Mouse (Mus musculus): ENCODE data around the gene Runx1. TPM values are rescaled to one million over a fixed set of nuclear protein-coding genes. Genes with fewer than 3 reads are reported as not detected.

The Runx1 gene
- polyA plus RNA-seq, 1 experiment from 2014 or later = 4.6 TPM

DNA sequence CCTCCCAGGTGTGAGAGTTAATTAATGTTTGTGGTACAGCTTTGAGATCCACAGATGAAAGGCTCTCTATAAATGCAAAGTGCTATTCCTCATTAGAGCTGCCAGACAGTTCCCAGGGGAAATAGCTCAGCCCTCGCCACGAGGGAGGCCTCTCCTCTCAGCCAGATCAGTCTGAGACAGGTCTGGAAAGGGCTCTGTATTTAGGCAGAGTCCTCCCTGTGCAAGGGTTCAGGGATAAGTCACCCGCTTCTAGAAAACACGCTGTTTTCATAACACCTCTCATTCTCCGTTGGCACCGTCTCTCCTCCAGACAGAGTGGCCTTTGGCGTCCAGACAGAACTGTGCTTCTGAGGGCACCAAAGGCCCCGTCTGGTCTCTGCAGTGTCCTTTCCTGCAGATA, 204.1 kb downstream of the Runx1 start:
- DNase-seq (no peak), ATAC-seq (no peak)
- Histone ChIP-seq H3K27me3 (ENCODE audit: insufficient read depth, low read length) (no peaks in the 10 kb centered on the region), H3K9me3 (ENCODE audit: low read length) (0 out of 2 replicates have a peak, but pooled peaks cover 2% of the 10 kb centered on the region), H3K4me3 (ENCODE audit: low read depth, low read length) (no peak overlapping the region), H3K4me1 (ENCODE audit: insufficient read depth) (no peaks in the 10 kb centered on the region), H3K27ac (ENCODE audit: low read depth) (no peak overlapping the region), H3K9ac (replicated peaks) (no peak overlapping the region), H3K36me3 (replicated peaks; ENCODE audit: insufficient read depth, low read length) (peaks cover 3% of the 10 kb centered on the region), H3K4me2 (ENCODE audit: low read depth, low read length) (no peak overlapping the region)
- 72% methylated on average over 8 of the region's 8 CpGs for WGBS (ENCODE audit: insufficient replicate concordance)
- TF ChIP-seq CTCF (IDR thresholded peaks at IDR 0.05; ENCODE audit: low read depth) = no peak
- no peak for TF ChIP-seq EP300 (IDR thresholded peaks at IDR 0.05; ENCODE audit: low read depth)

DNA sequence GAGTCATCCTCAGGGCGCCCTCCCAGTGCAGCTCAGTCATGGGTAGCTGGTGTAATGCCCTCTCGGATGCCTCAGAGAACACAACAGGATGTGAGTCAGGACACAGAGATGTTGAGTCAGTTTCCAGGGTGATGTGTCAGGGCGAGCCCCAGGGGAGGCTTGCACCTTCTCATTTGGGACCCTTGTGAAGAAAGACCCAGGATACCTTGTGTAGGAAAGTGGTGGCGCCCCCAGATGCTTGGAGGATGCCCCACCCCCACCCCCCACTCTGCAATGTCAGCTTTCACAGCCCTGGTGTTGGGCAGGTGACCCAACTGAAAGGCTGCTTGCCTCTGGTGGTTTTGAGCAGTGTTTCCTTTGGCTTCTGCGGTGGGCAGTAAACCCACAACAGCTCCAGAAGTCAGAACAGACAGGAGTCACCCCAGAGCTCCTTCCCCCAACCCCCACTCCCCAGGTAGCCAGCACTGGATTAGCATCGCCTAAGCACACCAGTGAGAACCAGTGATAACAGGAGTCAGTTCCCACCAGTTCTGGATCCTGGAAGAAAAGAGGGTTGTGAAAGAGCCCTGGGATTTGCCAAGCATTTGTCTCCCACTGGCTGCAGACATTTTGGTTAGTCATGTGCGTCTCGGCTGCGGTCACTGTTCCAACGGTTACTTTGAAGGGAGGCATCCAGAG, 205.0 kb downstream of the Runx1 start:
- DNase-seq = peak; percentile 29
- 0 out of 2 replicates have a peak, but pooled peaks cover 2% of the 10 kb centered on the region for H3K9me3 ChIP-seq (ENCODE audit: low read length)
- no peaks in the 10 kb centered on the region; the same call in none of the 2 replicates for H3K36me3 ChIP-seq (replicated peaks; ENCODE audit: insufficient read depth, low read length)
- H3K9ac ChIP-seq (replicated peaks) = no peak overlapping the region
- 52% methylated on average over 10 of the region's 10 CpGs for WGBS (ENCODE audit: insufficient replicate concordance)
- no peak overlapping the region for H3K4me3 ChIP-seq (ENCODE audit: low read depth, low read length)
- 0 out of 2 replicates have a peak overlapping the region, but pooled peaks have one; percentile 11 for H3K27ac ChIP-seq (ENCODE audit: low read depth)
- H3K4me1 ChIP-seq (ENCODE audit: insufficient read depth) = no peaks in the 10 kb centered on the region
- no peaks in the 10 kb centered on the region for H3K27me3 ChIP-seq (ENCODE audit: insufficient read depth, low read length)
- no peak overlapping the region for H3K4me2 ChIP-seq (ENCODE audit: low read depth, low read length)
- TF ChIP-seq EP300 (IDR thresholded peaks at IDR 0.05; ENCODE audit: low read depth) = no peak
- no peak for TF ChIP-seq CTCF (IDR thresholded peaks at IDR 0.05; ENCODE audit: low read depth)
- peak; percentile 64 for ATAC-seq

DNA sequence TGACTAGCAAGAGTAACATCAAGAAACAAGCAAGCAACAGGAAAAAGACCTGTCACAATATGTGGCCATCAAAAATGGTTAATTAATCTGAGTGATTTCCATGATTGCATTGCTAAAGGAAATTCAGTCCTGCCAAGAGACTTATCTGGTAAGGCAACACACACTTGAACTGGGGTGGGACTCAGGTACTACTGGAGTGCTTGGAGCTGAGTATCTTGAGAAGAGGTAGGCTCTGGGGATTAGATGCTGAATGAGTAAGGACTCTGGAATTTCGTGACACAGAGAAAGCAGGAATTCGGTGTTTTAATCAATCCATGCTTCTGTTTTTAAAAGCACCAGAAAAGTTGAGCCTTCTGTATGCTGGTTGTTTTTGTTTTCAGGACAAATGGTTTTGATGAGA, 209.1 kb downstream of the Runx1 start:
- H3K36me3 ChIP-seq (replicated peaks; ENCODE audit: insufficient read depth, low read length) = peaks cover 4% of the 10 kb centered on the region; the same call in 1 of the 2 replicates
- whole genome bisulfite sequencing (ENCODE audit: insufficient replicate concordance) = 72% methylated on average over 2 of the region's 2 CpGs
- H3K4me1 ChIP-seq (ENCODE audit: insufficient read depth) = no peaks in the 10 kb centered on the region
- H3K9me3 ChIP-seq (ENCODE audit: low read length) = 0 out of 2 replicates have a peak, but pooled peaks cover 2% of the 10 kb centered on the region
- no peak overlapping the region for H3K4me2 ChIP-seq (ENCODE audit: low read depth, low read length)
- DNase-seq = no peak
- H3K4me3 ChIP-seq (ENCODE audit: low read depth, low read length) = no peak overlapping the region
- no peaks in the 10 kb centered on the region for H3K27me3 ChIP-seq (ENCODE audit: insufficient read depth, low read length)
- H3K9ac ChIP-seq (replicated peaks) = no peak overlapping the region
- no peak for ATAC-seq
- TF ChIP-seq EP300 (IDR thresholded peaks at IDR 0.05; ENCODE audit: low read depth) = no peak
- no peak overlapping the region for H3K27ac ChIP-seq (ENCODE audit: low read depth)

DNA sequence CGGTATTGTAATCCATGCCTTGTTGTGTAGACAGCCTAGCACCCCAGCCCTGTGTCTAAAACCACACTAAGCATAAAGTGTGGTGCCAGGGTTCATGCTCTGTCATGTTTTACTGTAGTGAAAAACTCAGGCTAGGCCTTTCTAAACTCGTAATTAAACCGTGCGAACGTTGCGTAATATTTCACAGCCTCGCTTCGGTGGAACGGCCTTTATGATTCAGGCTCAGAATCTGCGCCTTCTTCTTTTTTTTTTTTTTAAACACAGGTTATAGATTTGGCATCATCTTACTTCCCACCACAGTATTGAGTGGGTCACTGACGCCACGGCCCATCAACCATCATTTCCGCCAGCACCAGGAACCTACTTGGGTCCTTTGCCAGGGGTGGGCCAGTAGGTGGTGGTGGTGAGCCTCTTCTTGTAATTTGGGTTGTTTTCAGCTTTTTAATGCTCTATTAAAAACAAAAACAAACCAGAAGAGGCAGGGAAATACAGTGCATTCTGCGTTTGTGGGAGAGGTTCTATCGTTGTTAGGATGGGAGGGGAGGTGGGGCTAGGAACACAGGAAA, 210.6 kb downstream of the Runx1 start:
- Histone ChIP-seq H3K27ac (ENCODE audit: low read depth) (no peak overlapping the region), H3K27me3 (ENCODE audit: insufficient read depth, low read length) (no peaks in the 10 kb centered on the region), H3K4me2 (ENCODE audit: low read depth, low read length) (no peak overlapping the region), H3K9ac (replicated peaks) (no peak overlapping the region), H3K9me3 (ENCODE audit: low read length) (0 out of 2 replicates have a peak, but pooled peaks cover 2% of the 10 kb centered on the region), H3K4me1 (ENCODE audit: insufficient read depth) (no peaks in the 10 kb centered on the region), H3K4me3 (ENCODE audit: low read depth, low read length) (no peak overlapping the region), H3K36me3 (replicated peaks; ENCODE audit: insufficient read depth, low read length) (peaks cover 4% of the 10 kb centered on the region)
- ATAC-seq (no peak), DNase-seq (no peak)
- no peak for TF ChIP-seq EP300 (IDR thresholded peaks at IDR 0.05; ENCODE audit: low read depth)
- peak; percentile 25; the same call in 1 of the 2 replicates for TF ChIP-seq CTCF (IDR thresholded peaks at IDR 0.05; ENCODE audit: low read depth)
- 81% methylated on average over 15 of the region's 15 CpGs for WGBS (ENCODE audit: insufficient replicate concordance)

DNA sequence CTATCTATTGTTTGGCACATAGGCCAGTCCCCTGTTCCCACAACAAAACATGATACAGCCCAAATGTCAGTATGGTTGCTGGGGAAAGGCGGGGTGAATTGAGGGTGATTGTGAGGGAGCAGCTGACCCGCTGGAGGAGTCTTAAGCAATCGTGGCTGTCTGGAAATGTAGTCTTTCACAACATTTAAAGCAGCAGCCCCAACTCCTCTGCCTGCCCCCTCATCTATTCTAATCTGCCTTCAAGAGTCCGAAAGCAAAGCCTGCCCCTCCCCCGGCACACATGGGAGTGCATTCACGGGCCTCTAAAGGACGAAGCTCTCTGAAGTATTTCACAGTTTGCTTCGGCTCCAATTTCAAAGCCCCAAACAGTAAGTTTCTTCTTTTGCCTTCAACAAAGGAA, 213.4 kb downstream of the Runx1 start:
- Histone ChIP-seq H3K9ac (replicated peaks) (no peak overlapping the region), H3K9me3 (ENCODE audit: low read length) (no peaks in the 10 kb centered on the region), H3K27me3 (ENCODE audit: insufficient read depth, low read length) (no peaks in the 10 kb centered on the region), H3K4me1 (ENCODE audit: insufficient read depth) (no peaks in the 10 kb centered on the region), H3K36me3 (replicated peaks; ENCODE audit: insufficient read depth, low read length) (peaks cover 4% of the 10 kb centered on the region; the same call in 1 of the 2 replicates), H3K27ac (ENCODE audit: low read depth) (no peak overlapping the region), H3K4me3 (ENCODE audit: low read depth, low read length) (no peak overlapping the region), H3K4me2 (ENCODE audit: low read depth, low read length) (no peak overlapping the region)
- 59% methylated on average over 8 of the region's 8 CpGs for WGBS (ENCODE audit: insufficient replicate concordance)
- ATAC-seq (no peak), DNase-seq (peak; percentile 12)
- TF ChIP-seq EP300 (IDR thresholded peaks at IDR 0.05; ENCODE audit: low read depth) (no peak), CTCF (IDR thresholded peaks at IDR 0.05; ENCODE audit: low read depth) (no peak)

DNA sequence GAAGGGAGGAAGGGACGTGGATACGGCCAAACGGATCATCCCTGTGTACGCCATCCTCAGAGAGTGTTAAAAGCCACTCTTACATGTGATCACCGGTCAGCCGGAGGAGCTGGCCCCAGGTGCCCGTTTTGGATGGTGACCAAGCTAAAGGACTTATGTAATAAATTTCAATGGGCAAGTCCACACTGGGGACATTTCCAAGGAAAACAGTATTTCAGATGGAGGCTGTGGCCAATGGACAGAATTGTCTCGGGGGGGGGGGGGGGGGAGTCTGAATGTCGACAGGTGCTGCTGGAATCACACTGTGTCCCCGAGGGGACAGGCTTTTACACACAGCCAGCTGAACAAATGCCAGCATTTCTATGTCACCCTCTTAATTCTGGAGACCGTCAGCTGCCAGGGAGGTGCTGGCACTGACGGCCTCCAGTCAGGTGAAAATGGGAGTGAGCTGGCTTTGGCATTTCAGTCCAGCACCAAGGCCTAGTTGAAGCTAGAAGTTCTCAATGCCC, 214.3 kb downstream of the Runx1 start:
- Histone ChIP-seq H3K9ac (replicated peaks) (no peak overlapping the region), H3K4me3 (ENCODE audit: low read depth, low read length) (no peak overlapping the region), H3K4me1 (ENCODE audit: insufficient read depth) (no peaks in the 10 kb centered on the region), H3K4me2 (ENCODE audit: low read depth, low read length) (no peak overlapping the region), H3K27ac (ENCODE audit: low read depth) (no peak overlapping the region), H3K27me3 (ENCODE audit: insufficient read depth, low read length) (no peaks in the 10 kb centered on the region), H3K9me3 (ENCODE audit: low read length) (no peaks in the 10 kb centered on the region), H3K36me3 (replicated peaks; ENCODE audit: insufficient read depth, low read length) (peaks cover 4% of the 10 kb centered on the region; the same call in 1 of the 2 replicates)
- peak; percentile 7 for DNase-seq
- TF ChIP-seq CTCF (IDR thresholded peaks at IDR 0.05; ENCODE audit: low read depth) (no peak), EP300 (IDR thresholded peaks at IDR 0.05; ENCODE audit: low read depth) (no peak)
- ATAC-seq = no peak
- 84% methylated on average over 12 of the region's 12 CpGs for WGBS (ENCODE audit: insufficient replicate concordance)

Data from liver, postnatal 0 days (tissue).